Mouse (Mus musculus) erythroblast, embryonic 14.5 days (primary cell): ENCODE results near the gene Atp6v0a2. TPM values are rescaled to one million over a fixed set of nuclear protein-coding genes. Genes with fewer than 3 reads are reported as not detected.

Experiments used
- H3K27me3 ChIP-seq: 2 replicates; pipeline ENCODE4 v1.6.1; 2012; ENCODE audit warnings: inconsistent platforms; ENCODE audit not compliant: control insufficient read depth
- H3K36me3 ChIP-seq: 2 replicates; pipeline ENCODE4 v1.6.1; 2012; ENCODE audit warnings: mild to moderate bottlenecking, inconsistent platforms; ENCODE audit not compliant: control insufficient read depth
- H3K4me1 ChIP-seq: 2 replicates; pipeline ENCODE4 v1.6.1; 2012; ENCODE audit warnings: inconsistent platforms; ENCODE audit not compliant: control insufficient read depth
- H3K4me3 ChIP-seq: replicated peaks from 2 replicates; pipeline ENCODE3; 2012; ENCODE audit warnings: moderate library complexity, mild to moderate bottlenecking, inconsistent platforms
- H3K9me3 ChIP-seq: 2 replicates; pipeline ENCODE4 v1.6.1; 2012; ENCODE audit warnings: low read length, inconsistent platforms, mixed read lengths; ENCODE audit not compliant: control insufficient read depth
- GATA1 ChIP-seq: IDR thresholded peaks from 2 replicates; pipeline ENCODE4 v1.6.1; 2012; ENCODE audit warnings: low read length, inconsistent platforms, mixed read lengths
- TAL1 ChIP-seq: IDR thresholded peaks from 3 replicates; pipeline ENCODE4 v1.6.1; 2012; ENCODE audit warnings: low read length, inconsistent platforms, mixed read lengths
- polyA plus RNA-seq: library from polyadenylated mRNA; stranded (reverse); fragments of >175 nt; gene quantifications from 2 replicates; pipeline ENCODE4 v1.2.3, GENCODE M21; 2012

The Atp6v0a2 gene
- polyA plus RNA-seq, 1 experiment, result 0.63 TPM

- no peaks in the 10 kb centered on the region for H3K27me3 ChIP-seq
- no peaks in the 10 kb centered on the region for H3K4me1 ChIP-seq
- H3K36me3 ChIP-seq, result no peaks in the 10 kb centered on the region
- H3K4me3 ChIP-seq, result no peak overlapping the region
- H3K9me3 ChIP-seq, result peaks cover 6% of the 10 kb centered on the region
- no peak for TF ChIP-seq TAL1
- TF ChIP-seq GATA1, result no peak
These were observed 132.6 kb downstream of the Atp6v0a2 start for GRCm38 (mm10) chr5:124761011-124761410.

GRCm38 (mm10) chr5:124761787-124762186, 133.4 kb downstream of the Atp6v0a2 start:
- no peak for TF ChIP-seq GATA1
- TF ChIP-seq TAL1, result no peak
- Histone ChIP-seq H3K27me3 (no peaks in the 10 kb centered on the region), H3K9me3 (peaks cover 6% of the 10 kb centered on the region), H3K36me3 (no peaks in the 10 kb centered on the region), H3K4me1 (no peaks in the 10 kb centered on the region), H3K4me3 (no peak overlapping the region)

Other genes starting within 250 kb of the Atp6v0a2 start
- gene Sbno1, start 202.6 kb upstream of the Atp6v0a2 start, polyA plus RNA-seq, result 0.28 and 0.32 TPM in 2 replicates
- gene Kmt5a, start 188.6 kb upstream of the Atp6v0a2 start, polyA plus RNA-seq, result 34.4 and 36.1 TPM in 2 replicates
- 0.32 and 0.34 TPM in 2 replicates for gene Rilpl2, start 150.2 kb upstream of the Atp6v0a2 start, polyA plus RNA-seq
- gene Snrnp35, start 145.4 kb upstream of the Atp6v0a2 start, polyA plus RNA-seq, result 2.7 and 3.2 TPM in 2 replicates
- gene Rilpl1, start 97.2 kb upstream of the Atp6v0a2 start, polyA plus RNA-seq, result 0.02 and 0.06 TPM in 2 replicates
- gene Tmed2, start 87.9 kb upstream of the Atp6v0a2 start, polyA plus RNA-seq, result 11.7 and 17.6 TPM in 2 replicates
- 0.84 and 0.94 TPM in 2 replicates for gene Ddx55, start 75.7 kb upstream of the Atp6v0a2 start, polyA plus RNA-seq
- 0.41 and 0.57 TPM in 2 replicates for gene Eif2b1, start 49.4 kb upstream of the Atp6v0a2 start, polyA plus RNA-seq
- gene Gtf2h3, start 49.4 kb upstream of the Atp6v0a2 start, polyA plus RNA-seq, result 0.27 and 0.28 TPM in 2 replicates
- 0.04 and 0.09 TPM in 2 replicates for gene Dnah10, start 96.5 kb downstream of the Atp6v0a2 start, polyA plus RNA-seq
- 0.10 and 0.12 TPM in 2 replicates for gene Ccdc92, start 233.8 kb downstream of the Atp6v0a2 start, polyA plus RNA-seq
- 0.89 and 1.0 TPM in 2 replicates for gene Zfp664, start 234.1 kb downstream of the Atp6v0a2 start, polyA plus RNA-seq